Mouse (Mus musculus) CD4-positive, CD25-positive, alpha-beta regulatory T cell, adult 9 weeks (primary cell): Measurements from ENCODE around the gene Ibtk. TPM values are rescaled to one million over a fixed set of nuclear protein-coding genes. Genes with fewer than 3 reads are reported as not detected.

Experiments used
- polyA plus RNA-seq: library from polyadenylated mRNA; unstranded; fragments of 100-300 nt; shearing (Covaris generic); gene quantifications from one replicate; pipeline ENCODE4 v1.2.1, GENCODE M21; 2017

Gene Ibtk
- polyA plus RNA-seq = 50.2 TPM

DNA sequence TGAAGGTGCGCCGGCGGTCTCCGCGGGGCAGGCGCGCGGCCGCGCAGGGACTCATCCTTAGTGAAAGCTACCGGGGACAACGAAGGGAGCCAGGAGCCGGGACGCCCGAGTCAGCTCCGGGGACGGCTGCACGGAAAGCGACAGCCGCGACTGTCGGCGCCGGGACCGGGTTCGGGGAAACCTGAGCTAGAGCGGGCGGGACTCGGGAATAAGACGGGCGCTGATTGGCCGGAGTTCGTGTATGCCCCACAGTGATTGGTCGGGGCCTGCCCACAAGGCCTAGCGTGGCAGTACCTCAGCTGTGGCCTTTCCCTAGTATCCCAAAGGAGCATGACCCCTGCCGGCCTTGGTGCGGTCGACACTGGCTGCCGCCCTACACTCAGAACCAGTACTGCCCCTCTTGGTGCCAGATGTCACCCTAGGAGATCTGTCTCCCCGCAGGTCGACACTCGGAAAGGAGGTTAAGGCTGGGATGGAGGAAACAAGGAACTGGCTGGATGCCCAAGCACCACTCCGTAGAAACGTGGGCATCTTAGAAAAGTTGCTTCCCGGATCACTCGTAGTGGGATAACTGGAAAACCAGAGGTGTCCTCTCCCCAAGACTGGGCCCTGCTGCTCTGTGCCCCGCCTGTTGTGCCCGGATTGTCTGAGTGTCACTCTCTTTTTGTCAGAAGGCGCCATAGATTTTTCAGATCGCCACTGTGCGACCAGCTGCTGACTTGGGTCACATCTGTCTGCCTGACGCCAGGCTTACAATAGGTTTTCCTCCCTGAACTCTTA lies at the start of gene Ibtk:
Ibtk (minus strand) TSS at position 193 of the 780 bp plus-strand sequence.

Other genes with a start within 250 kb of the Ibtk start
- not detected for gene Tpbg, start 93.0 kb upstream of the Ibtk start, polyA plus RNA-seq